Mouse (Mus musculus) gastrocnemius, adult 2 months (tissue): Measurements from ENCODE around the gene Npb. TPM values are rescaled to one million over a fixed set of nuclear protein-coding genes. Genes with fewer than 3 reads are reported as not detected.
A peak's percentile ranks its signal among the peaks of the same experiment; 100 is the strongest.

Source experiments
- DNase-seq: peaks from one replicate; pipeline ENCODE4 v3.0.0; 2022
- H3K27ac ChIP-seq: fragments of 200-600 bp; 2 replicates; pipeline ENCODE4 v1.8.1; 2022; ENCODE audit warnings: mild to moderate bottlenecking
- H3K4me3 ChIP-seq: fragments of 200-600 bp; 2 replicates; pipeline ENCODE4 v1.8.1; 2022; ENCODE audit warnings: mild to moderate bottlenecking, moderate library complexity
- CTCF ChIP-seq: fragments of 200-600 bp; IDR thresholded peaks from 2 replicates; pipeline ENCODE4 v1.8.1; 2022; ENCODE audit warnings: antibody characterized with exemption, mild to moderate bottlenecking, moderate library complexity
- intact Hi-C: fragments of 180-260 bp; cut with DNase I; formaldehyde crosslinking; loops from one replicate; pipeline ENCODE4 v1.15.1; 2025
- total RNA-seq, 2 experiments: library from RNA; stranded (reverse); gene quantifications; 2 replicates each; pipeline ENCODE4 v1.2.3; 2021

The Npb gene
- total RNA-seq, 2 experiments from 2014 or later = 0.78 TPM; not detected in 1

DNA sequence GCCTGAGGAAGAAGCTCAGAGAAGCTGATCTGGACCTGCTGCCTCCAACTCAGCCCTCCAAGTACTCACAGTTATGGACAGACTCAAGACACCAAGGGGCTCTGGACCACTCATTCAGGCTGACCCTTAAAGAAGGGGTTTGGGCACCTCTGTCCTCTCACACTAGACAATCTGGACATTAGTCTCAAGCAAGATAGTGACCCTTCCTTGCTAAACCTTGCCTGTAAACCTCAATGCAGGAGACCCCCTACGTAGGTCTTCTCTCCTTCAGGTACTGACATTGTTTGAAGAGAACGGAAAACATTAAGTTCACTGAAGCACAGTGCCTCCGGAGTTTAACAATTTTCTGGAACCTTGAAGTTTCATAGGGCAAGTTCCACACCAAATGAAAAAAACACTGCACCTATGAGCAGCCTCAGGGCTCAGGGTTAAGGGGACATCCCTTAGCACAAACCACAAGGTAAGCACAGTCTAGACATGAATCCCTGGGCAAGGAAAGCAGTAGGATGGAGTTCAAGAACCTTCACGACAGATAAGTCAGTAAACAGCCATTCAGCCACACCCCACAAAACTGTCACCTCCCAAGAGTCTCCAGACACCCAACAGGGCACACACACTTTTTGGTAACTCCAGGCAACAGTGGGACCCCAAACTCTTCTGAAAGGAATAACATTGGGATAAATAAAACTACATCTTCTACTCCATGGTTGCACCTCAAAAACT lies 23.6 kb downstream of the Npb start:
- Histone ChIP-seq H3K4me3 (peak overlapping the region; percentile 96), H3K27ac (peak overlapping the region; percentile 98)
- no peak for DNase-seq
- intact Hi-C loops = no loop called here
- no peak for TF ChIP-seq CTCF

DNA sequence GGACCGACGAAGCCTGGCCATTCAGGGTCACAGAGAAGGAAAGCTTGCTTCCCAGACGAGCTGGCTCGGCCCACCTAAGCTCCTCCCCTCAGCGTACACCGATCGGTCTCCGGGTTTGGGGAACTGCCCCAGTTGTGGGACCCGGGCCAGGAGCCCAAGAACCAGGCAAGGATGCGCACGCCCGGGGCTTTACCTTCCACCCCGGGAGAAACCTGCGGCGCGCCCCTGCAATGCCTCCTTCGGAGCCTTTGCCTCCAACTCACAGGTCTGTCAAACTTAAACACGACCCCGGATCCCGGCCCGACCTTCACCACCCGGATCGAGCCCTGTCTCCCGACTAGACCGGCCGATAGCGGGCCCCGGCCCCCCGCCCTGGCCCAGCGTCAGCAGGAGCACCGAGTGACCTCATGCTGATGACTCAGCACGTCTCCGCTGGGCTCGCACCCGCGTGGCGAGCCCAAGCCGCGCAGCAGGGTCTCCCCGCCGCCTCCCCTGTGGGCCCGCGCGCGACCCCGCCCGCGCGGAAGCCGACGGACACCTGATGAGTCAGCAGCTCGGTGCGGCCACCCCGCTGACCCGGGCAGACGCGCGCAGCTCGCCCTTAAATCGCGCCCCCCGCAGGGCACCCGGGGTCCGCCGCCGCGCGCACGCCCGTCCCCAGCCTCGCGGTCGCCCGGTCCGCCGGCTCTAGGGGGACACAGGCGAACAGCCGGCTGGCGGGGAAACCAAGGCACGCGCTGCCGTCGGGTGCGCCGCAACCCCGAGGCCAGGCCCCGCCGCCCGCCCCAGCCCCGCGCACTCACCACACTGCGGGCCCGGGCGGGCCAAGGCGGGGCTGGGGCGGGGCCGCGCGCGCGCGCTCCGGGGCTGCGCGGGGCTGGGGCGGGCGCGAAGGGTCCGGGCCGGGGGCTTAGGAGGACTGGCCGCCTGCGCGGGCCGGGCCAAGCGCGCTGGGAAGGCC lies 24.6 kb downstream of the Npb start:
- TF ChIP-seq CTCF = peak; percentile 16; the same call in 1 of the 2 replicates
- intact Hi-C loops = no loop called here
- peak; percentile 91 for DNase-seq
- peak overlapping the region; percentile 98 for H3K27ac ChIP-seq
- peak overlapping the region; percentile 96 for H3K4me3 ChIP-seq

DNA sequence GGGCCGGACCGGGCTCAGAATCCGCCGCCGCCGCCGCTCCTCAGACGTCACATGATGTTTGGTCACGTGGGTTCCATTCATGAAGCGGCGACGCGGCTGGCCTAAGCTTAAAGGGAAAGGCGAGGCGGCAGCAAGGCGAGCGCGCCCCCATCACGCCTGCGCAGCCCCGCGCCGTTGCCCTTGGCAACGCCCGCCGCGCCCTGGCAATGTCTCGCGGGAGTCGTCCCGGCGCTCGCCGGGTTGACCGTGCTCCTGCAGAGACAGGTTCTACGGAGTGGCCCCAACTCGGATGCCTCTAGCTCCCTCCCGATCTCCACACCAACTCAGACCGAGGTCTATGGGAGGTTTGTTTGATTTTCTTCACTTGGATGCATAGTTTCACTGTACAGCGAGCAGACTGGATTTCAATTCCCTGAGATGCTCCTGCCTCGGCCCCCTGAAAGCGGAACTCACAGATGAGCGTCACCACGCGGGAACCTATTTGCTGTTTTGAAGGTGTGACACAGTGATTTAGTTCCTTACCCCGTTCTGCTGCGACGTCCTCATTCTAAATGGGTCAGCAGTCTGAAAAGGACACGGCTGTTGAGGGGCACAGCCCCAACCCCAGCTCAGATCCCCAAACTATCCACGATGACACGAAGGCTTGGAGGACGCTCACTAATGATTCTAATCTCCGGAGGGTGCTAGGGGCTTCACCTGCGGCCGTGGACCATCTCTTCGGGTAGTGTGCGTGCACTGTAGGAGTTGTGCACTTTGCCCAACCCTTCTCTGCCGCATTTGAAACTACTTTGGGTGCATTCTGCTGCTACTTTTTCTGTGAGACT lies 25.5 kb downstream of the Npb start, which contains the start of gene Mafg:
Mafg (minus strand) TSS at position 81 of the 824 bp plus-strand sequence.
- DNase-seq = peak; percentile 95
- no peak for TF ChIP-seq CTCF
- peak within 1 kb of the TSS; percentile 98 for H3K27ac ChIP-seq
- peak within 1 kb of the TSS; percentile 96 for H3K4me3 ChIP-seq
- intact Hi-C loops = no loop called here

DNA sequence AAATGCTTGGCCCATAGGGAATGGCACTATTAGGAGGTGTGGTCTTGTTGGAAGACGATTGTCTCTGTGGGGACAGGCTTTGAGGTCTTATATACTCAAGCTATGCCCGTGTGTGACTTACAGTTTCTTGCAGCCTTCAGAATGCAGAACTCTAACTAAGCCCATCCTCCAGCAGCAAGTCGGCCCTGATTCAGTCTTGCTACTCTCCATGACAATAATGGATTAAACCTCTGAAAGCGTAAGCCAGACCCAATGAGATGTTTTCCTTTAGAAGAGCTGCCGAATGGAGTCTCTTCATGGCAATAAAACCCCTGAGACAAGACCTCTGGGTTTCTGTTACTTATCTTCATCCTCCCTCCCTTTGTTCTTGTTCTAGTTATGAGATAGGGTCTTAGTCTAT lies 26.5 kb downstream of the Npb start:
- intact Hi-C loops = no loop called here
- no peak overlapping the region for H3K4me3 ChIP-seq
- H3K27ac ChIP-seq = no peak overlapping the region
- no peak for TF ChIP-seq CTCF
- DNase-seq = no peak

DNA sequence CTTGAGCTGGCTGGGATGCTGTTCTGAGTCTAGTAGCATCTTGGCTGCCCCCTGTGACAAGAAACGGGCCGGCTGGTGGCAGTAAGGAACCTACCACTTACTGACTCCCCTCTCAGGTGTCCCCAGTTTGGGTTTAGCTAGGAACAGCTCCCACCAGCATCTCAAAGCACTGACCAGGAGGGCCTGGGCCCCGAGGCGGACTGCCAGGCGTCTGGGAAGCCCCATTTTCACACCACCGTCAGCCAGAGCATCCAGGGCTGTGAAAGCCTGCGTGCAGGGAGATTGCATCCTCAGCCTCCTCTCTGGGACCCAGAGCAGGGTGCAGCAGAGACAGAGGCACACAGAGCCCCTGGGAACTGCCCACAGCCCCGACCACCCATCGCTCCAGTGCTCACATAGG lies 33.0 kb downstream of the Npb start:
- no peak for DNase-seq
- intact Hi-C loops = no loop called here
- no peak for TF ChIP-seq CTCF
- H3K27ac ChIP-seq = no peak overlapping the region
- no peak overlapping the region for H3K4me3 ChIP-seq

DNA sequence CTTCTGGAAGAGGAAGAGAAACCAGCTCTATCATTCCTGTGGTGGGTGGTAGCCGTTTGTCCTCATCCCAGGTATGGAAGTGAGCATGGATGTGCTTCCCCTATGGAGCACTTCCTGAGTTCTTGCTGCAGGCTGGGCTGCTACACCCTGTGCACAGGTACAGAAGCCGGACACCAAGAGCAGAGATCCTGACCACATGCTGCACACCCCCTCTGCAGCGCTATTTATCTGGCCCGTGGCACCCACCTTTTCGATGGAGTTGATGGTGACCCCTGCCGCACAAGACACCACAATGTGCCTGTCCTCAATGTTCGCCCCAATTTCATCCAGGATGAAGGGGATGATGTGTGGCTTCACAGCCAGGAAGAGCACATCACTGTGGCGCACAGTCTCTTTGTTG lies 33.6 kb downstream of the Npb start:
- DNase-seq = no peak
- Histone ChIP-seq H3K4me3 (no peak overlapping the region), H3K27ac (no peak overlapping the region)
- intact Hi-C loops = no loop called here
- TF ChIP-seq CTCF = no peak

DNA sequence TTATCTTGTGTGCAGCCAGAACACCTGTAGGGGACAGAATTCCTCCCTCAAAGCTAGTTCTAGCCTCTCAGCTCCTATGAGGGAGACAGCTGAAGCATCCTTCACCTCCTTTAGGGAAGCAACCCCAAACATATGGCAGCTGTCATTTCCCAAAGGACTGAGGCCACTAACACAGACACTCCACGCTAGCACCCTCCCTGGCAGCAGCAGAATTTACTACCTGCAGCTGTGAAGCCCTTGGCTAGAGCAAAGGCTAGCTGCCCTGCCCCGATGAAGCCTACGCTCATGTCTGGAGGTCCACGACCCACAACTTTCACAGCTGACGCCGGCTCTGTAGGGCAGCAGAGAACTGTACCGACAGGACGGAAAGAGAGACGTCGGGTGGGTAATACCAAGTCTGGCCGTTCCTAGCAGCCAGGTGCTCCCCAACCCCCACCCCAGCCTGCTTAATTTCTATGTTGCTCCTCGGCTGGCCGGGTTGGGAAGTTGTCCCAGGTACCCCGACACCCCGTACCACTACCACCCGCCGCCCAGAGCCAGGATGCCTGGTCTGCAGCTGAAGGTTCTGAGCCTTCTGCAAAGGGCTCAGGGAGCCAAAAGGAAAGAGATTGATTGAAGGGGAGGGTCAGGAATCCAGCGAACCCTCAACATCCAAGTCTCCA lies 34.8 kb downstream of the Npb start:
- intact Hi-C loops = no loop called here
- Histone ChIP-seq H3K27ac (peak overlapping the region; percentile 85), H3K4me3 (peak overlapping the region; percentile 76)
- no peak for TF ChIP-seq CTCF
- DNase-seq = peak; percentile 54

DNA sequence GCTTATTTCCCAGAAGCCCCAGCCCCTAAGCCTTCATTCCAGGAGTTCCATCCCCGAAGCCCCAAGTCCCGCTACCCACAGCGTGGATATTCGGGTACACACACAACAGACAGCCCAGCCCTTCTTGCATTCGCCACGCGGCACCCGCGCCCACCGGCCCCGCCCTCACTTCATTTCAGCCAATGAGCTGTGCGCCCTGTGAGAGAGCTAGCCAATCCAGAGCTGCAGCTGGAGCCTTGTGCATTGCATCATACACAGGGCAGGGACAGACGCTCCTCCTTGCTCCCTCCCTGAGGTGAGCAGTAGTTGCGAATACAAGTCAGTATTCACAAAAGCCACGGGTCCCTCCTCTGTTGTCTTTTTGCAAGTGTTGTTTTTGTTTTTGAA lies 35.3 kb downstream of the Npb start, which contains the start of gene Pycr1:
Pycr1 (minus strand) TSS at position 169 of the 387 bp plus-strand sequence.
- intact Hi-C loops = no loop called here
- DNase-seq = peak; percentile 96
- Histone ChIP-seq H3K4me3 (peak within 1 kb of the TSS; percentile 76), H3K27ac (peak within 1 kb of the TSS; percentile 85)
- TF ChIP-seq CTCF = no peak

DNA sequence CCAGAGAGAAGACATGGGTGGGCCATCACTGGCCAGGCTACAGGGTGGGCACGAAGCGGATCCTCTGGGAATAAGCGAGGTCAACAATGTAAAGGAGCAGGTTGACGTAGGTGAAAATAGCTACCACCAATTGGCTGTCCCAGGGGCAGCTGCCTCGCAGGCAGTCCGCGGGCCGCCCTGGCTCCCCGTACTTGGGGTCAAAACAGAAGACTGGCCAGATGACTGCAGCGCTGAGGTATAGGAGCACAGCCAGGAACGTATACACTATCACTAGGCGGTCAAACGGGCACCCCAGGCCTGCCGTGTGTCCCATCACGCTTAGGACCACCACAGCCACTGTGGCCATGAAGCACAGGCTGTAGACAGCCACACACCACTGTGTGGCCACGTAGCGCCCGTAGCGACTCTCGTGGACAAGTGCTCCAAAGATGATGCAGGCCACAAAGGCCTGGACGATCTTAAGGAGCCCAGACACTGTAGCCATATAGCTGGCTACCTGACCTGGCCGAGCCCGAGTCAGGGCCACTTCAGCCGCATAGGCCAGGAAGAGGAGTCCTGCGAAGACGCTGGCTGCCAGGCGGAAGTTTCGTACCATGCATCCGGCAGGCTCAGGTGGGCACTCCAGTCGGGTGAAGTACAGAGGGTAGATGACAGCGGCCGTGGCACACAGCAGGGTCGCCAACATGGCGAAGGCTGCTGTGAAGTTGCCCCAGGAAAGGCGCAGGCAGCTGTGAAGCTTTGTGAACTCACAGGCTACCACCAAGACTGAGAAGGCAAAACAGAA lies 39.0 kb downstream of the Npb start:
- Histone ChIP-seq H3K4me3 (peak overlapping the region; percentile 76), H3K27ac (peak overlapping the region; percentile 99)
- intact Hi-C loops = no loop called here
- TF ChIP-seq CTCF = no peak
- DNase-seq = peak; percentile 56

DNA sequence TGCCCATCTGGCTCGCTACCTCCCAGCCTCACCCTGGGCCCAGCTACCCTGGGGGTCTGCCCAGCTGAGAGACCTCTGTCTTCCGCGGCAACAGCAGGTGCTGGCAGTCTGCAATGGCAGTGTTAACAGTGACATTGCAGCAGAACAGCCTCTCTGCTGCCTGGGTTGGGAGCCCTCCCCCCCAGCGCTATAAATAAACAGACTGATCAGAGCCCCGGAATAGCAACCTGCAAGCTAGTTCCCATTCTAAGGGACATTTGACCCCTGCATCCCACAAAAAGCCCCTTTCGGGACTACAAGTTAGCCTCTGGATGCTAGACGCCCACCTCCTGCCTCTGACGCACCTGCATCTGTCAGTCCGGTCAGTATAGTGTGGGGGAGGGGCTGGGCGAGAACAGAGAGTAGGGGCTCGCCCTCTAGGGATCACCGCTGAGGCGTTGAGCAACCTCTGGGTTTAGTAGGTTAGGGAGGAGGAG lies 39.8 kb downstream of the Npb start, which contains the start of gene Myadml2:
Myadml2 (minus strand) TSS at position 158 of the 476 bp plus-strand sequence.
- Histone ChIP-seq H3K4me3 (peak within 1 kb of the TSS; percentile 76), H3K27ac (peak within 1 kb of the TSS; percentile 99)
- intact Hi-C loops = no loop called here
- DNase-seq = peak; percentile 84
- 0 out of 2 replicates have a peak, but pooled peaks have one; percentile 10 for TF ChIP-seq CTCF

DNA sequence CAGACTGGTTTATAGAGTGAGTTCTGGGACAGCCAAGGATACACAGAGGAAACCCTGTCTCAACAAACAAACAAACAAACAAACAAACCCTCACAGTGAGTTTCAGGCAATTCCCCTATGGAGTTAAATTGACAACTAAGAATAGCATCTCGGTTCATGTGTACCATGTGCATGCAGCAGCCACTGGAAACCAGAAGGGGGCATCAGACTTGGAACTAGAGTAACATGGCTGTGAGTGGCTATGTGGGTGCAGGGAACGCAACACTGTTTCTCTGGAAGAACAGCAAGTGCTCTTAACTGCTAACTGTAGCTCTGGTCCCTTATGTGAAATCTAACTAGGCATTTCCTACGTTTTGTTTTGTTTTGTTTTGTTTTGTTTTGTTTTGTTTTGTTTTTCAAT lies 43.6 kb downstream of the Npb start:
- intact Hi-C loops = loop anchor here (10.0 kb wide), 1 partner anchor 123 kb away; no protein-coding TSS in a partner anchor
- no peak for DNase-seq
- Histone ChIP-seq H3K27ac (no peak overlapping the region), H3K4me3 (no peak overlapping the region)
- peak; percentile 49 for TF ChIP-seq CTCF
